Mouse (Mus musculus): ENCODE data around the gene Krtap28-13.

Krtap28-13 gene

GRCm38 (mm10) chr1:83060643-83061042 lies at the start of gene Krtap28-13:
Krtap28-13 (plus strand) TSS chr1:83060930.
- no peak for DNase-seq

GRCm38 (mm10) chr1:83014477-83014876 lies 46.3 kb upstream of the Krtap28-13 start:
- DNase-seq, result no peak

GRCm38 (mm10) chr1:83015329-83015879 lies 45.3 kb upstream of the Krtap28-13 start:
- DNase-seq, result no peak

GRCm38 (mm10) chr1:83016556-83016955 lies 44.2 kb upstream of the Krtap28-13 start:
- DNase-seq, result no peak

- no peak for DNase-seq
Observed at GRCm38 (mm10) chr1:83031950-83032349, 28.8 kb upstream of the Krtap28-13 start.

GRCm38 (mm10) chr1:83032508-83032907 lies 28.2 kb upstream of the Krtap28-13 start:
- DNase-seq, result no peak

GRCm38 (mm10) chr1:83034509-83034908 lies 26.2 kb upstream of the Krtap28-13 start:
- DNase-seq, result no peak

- no peak for DNase-seq
Observed at GRCm38 (mm10) chr1:83036892-83037667, 23.6 kb upstream of the Krtap28-13 start.

- DNase-seq, result no peak
Observed at GRCm38 (mm10) chr1:83038109-83038672, 22.5 kb upstream of the Krtap28-13 start, which contains the start of gene Slc19a3. Slc19a3 (minus strand) TSS chr1:83038448.

- DNase-seq, result no peak
Observed at GRCm38 (mm10) chr1:83039080-83039479, 21.6 kb upstream of the Krtap28-13 start.

- DNase-seq, result no peak
Observed at GRCm38 (mm10) chr1:83042380-83042779, 18.4 kb upstream of the Krtap28-13 start, which contains the start of gene Krtap28-10. Krtap28-10 (minus strand) TSS chr1:83042480.

- DNase-seq, result no peak
Observed at GRCm38 (mm10) chr1:83044882-83045427, 15.8 kb upstream of the Krtap28-13 start, which contains the start of gene Gm47969. Gm47969 (plus strand) TSS chr1:83044932.

- DNase-seq, result no peak
Observed at GRCm38 (mm10) chr1:83058481-83058880, 2.2 kb upstream of the Krtap28-13 start.

GRCm38 (mm10) chr1:83059278-83059677 lies 1.5 kb upstream of the Krtap28-13 start, which contains the start of gene A030005K14Rik:
A030005K14Rik (minus strand) TSS chr1:83059378.
- no peak for DNase-seq

- no peak for DNase-seq
Observed at GRCm38 (mm10) chr1:83064851-83065250, 4.1 kb downstream of the Krtap28-13 start.

GRCm38 (mm10) chr1:83066577-83066976 lies 5.8 kb downstream of the Krtap28-13 start:
- DNase-seq, result no peak

- DNase-seq, result no peak
Observed at GRCm38 (mm10) chr1:83067205-83067604, 6.5 kb downstream of the Krtap28-13 start.

GRCm38 (mm10) chr1:83075526-83076189 lies 14.9 kb downstream of the Krtap28-13 start:
- DNase-seq, result no peak

GRCm38 (mm10) chr1:83076190-83076917 lies 15.6 kb downstream of the Krtap28-13 start:
- no peak for DNase-seq

- DNase-seq, result no peak
Observed at GRCm38 (mm10) chr1:83077016-83077415, 16.3 kb downstream of the Krtap28-13 start.

- DNase-seq, result no peak
Observed at GRCm38 (mm10) chr1:83084790-83085189, 24.1 kb downstream of the Krtap28-13 start.

- DNase-seq, result no peak
Observed at GRCm38 (mm10) chr1:83091268-83091667, 30.5 kb downstream of the Krtap28-13 start.
